Mouse (Mus musculus) small intestine, adult 2 months (tissue): Measurements from ENCODE around the gene Actrt3. TPM values are rescaled to one million over a fixed set of nuclear protein-coding genes. Genes with fewer than 3 reads are reported as not detected.

ENCODE experiments used
- H3K27ac ChIP-seq: fragments of 200-500 bp; 2 replicates; pipeline ENCODE4 v1.5.1; 2012; ENCODE audit warnings: low read depth, low read length, control low read depth, inconsistent platforms; ENCODE audit not compliant: insufficient read depth
- H3K27me3 ChIP-seq: fragments of 200-500 bp; 2 replicates; pipeline ENCODE4 v1.6.1; 2012; ENCODE audit warnings: mild to moderate bottlenecking, moderate library complexity, low read length, inconsistent platforms; ENCODE audit not compliant: control insufficient read depth, insufficient read depth
- H3K36me3 ChIP-seq: fragments of 200-500 bp; 2 replicates; pipeline ENCODE4 v1.6.1; 2012; ENCODE audit warnings: mild to moderate bottlenecking, low read length, control low read depth, inconsistent platforms; ENCODE audit not compliant: control insufficient read depth, insufficient read depth
- H3K4me1 ChIP-seq: fragments of 200-500 bp; 2 replicates; pipeline ENCODE4 v1.6.1; 2012; ENCODE audit warnings: low read length, inconsistent platforms, mixed read lengths; ENCODE audit not compliant: control insufficient read depth, insufficient read depth, insufficient read length
- H3K4me3 ChIP-seq: fragments of 200-500 bp; 2 replicates; pipeline ENCODE4 v1.5.1; 2012; ENCODE audit warnings: low read depth, mild to moderate bottlenecking, control low read depth, inconsistent platforms, low read length, moderate library complexity
- CTCF ChIP-seq: fragments of 200-500 bp; IDR thresholded peaks from 2 replicates; pipeline ENCODE4 v1.5.1; 2012; ENCODE audit warnings: low read depth, mild to moderate bottlenecking, control low read depth, inconsistent platforms, low read length, moderate library complexity, mixed read lengths; ENCODE audit not compliant: insufficient replicate concordance, insufficient read length; ENCODE audit errors: extremely low read depth
- POLR2A ChIP-seq: fragments of 200-500 bp; IDR thresholded peaks from 2 replicates; pipeline ENCODE4 v1.6.1; 2012; ENCODE audit warnings: low read depth, mild to moderate bottlenecking, control low read depth, inconsistent platforms, low read length, moderate library complexity
- WGBS: fragments of 180-500 bp; shearing (Covaris S2); methylation state at CpG from one replicate; pipeline ENCODE4 v1.1.7; 2018; 5-methylcytosine and 5-hydroxymethylcytosine counted together
- polyA plus RNA-seq: library from polyadenylated mRNA; depleted of rRNA; stranded (reverse); fragments of >200 nt; gene quantifications from 2 replicates; pipeline ENCODE4 v1.2.3, GENCODE M21; 2012

The Actrt3 gene
- polyA plus RNA-seq, 1 experiment: not detected

- TF ChIP-seq CTCF (no peak), POLR2A (no peak)
- no peaks in the 10 kb centered on the region for H3K4me1 ChIP-seq
- peak overlapping the region; percentile 52 for H3K27ac ChIP-seq
- under 1% methylated on average over 17 of the region's 17 CpGs for WGBS
- peaks cover 5% of the 10 kb centered on the region for H3K36me3 ChIP-seq
- H3K27me3 ChIP-seq: no peaks in the 10 kb centered on the region
- H3K4me3 ChIP-seq: no peak overlapping the region
These were observed 1.4 kb upstream of the Actrt3 start for GRCm38 (mm10) chr3:30601175-30601574.

GRCm38 (mm10) chr3:30600717-30601116, 978 bp upstream of the Actrt3 start:
- Histone ChIP-seq H3K4me1 (no peaks in the 10 kb centered on the region), H3K27ac (peak overlapping the region; percentile 49), H3K4me3 (peak overlapping the region; percentile 83), H3K36me3 (peaks cover 2% of the 10 kb centered on the region; the same call in 1 of the 2 replicates), H3K27me3 (no peaks in the 10 kb centered on the region)
- under 1% methylated on average over 14 of the region's 14 CpGs for WGBS
- no peak for TF ChIP-seq POLR2A
- TF ChIP-seq CTCF: 0 out of 2 replicates have a peak, but pooled peaks have one; percentile 12

- 77% methylated on average over 7 of the region's 7 CpGs for WGBS
- Histone ChIP-seq H3K4me3 (no peak overlapping the region), H3K36me3 (no peaks in the 10 kb centered on the region), H3K4me1 (peaks cover 2% of the 10 kb centered on the region; the same call in 1 of the 2 replicates), H3K27ac (no peak overlapping the region), H3K27me3 (no peaks in the 10 kb centered on the region)
- TF ChIP-seq POLR2A (no peak), CTCF (no peak)
These were observed 2.5 kb downstream of the Actrt3 start for GRCm38 (mm10) chr3:30597271-30597670.

- no peaks in the 10 kb centered on the region for H3K36me3 ChIP-seq
- no peaks in the 10 kb centered on the region for H3K27me3 ChIP-seq
- H3K4me3 ChIP-seq: peak overlapping the region; percentile 92
- 1% methylated on average over 62 of the region's 62 CpGs for WGBS
- H3K4me1 ChIP-seq: peaks cover 2% of the 10 kb centered on the region; the same call in 1 of the 2 replicates
- TF ChIP-seq POLR2A: no peak
- TF ChIP-seq CTCF: no peak
- H3K27ac ChIP-seq: no peak overlapping the region
These were observed 4.5 kb downstream of the Actrt3 start for GRCm38 (mm10) chr3:30595111-30595832.

GRCm38 (mm10) chr3:30593719-30594485, 5.8 kb downstream of the Actrt3 start:
- no peaks in the 10 kb centered on the region for H3K27me3 ChIP-seq

DNA sequence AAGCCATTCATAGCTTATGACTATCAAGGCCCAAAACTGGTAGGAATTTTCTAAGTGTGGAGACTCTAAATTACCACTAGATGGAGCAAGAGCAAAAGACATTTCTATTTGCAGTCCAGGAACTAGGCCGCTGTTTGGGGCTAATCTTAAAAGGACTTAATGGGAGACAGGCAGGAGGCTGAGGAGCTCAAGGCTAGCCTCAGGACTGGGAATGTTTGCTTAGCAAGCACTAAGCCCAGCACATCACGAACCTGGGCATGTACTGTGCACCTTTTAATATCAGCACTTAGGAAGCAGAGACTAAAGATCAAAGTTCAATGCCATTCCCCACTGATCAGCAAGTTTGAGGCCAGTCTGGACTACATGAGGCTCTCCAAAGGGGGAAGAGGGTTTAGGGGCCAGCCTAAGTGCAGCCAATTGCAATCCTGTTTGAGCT, 7.3 kb downstream of the Actrt3 start:
- TF ChIP-seq CTCF: peak; percentile 32; the same call in 1 of the 2 replicates
- TF ChIP-seq POLR2A: no peak
- Histone ChIP-seq H3K4me3 (no peak overlapping the region), H3K36me3 (no peaks in the 10 kb centered on the region), H3K27ac (peak overlapping the region; percentile 80), H3K27me3 (no peaks in the 10 kb centered on the region), H3K4me1 (peaks cover 2% of the 10 kb centered on the region; the same call in 1 of the 2 replicates)
- 2% methylated on average over 2 of the region's 2 CpGs for WGBS

More at GRCm38 (mm10) chr3:30593719-30594485, 5.8 kb downstream of the Actrt3 start:
- Histone ChIP-seq H3K4me3 (no peak overlapping the region), H3K36me3 (no peaks in the 10 kb centered on the region), H3K27ac (peak overlapping the region; percentile 38), H3K4me1 (peaks cover 2% of the 10 kb centered on the region; the same call in 1 of the 2 replicates)
- WGBS: 71% methylated on average over 4 of the region's 4 CpGs
- no peak for TF ChIP-seq CTCF
- TF ChIP-seq POLR2A: no peak

DNA sequence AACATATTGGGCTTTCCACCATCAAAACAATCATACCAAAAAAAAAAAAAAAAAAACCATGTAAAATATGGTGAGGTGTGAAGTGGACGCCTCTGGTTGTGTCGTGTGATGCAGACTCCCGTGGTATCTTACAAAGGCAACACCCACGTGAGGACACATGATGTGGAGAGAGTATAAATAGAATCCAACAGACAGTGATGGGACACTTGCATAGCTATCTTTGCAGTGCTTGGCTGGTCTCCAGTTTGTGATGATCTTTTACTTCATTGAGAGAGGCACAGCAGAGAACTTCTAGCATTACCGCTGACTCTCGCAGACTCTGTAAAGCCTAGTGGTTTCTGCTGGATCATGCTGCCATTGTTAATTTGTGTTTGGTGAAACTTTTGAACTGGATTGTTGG, 10.9 kb downstream of the Actrt3 start:
- H3K27me3 ChIP-seq: no peaks in the 10 kb centered on the region
- peaks cover 2% of the 10 kb centered on the region; the same call in 1 of the 2 replicates for H3K4me1 ChIP-seq
- WGBS: 75% methylated on average over 6 of the region's 6 CpGs
- TF ChIP-seq POLR2A: no peak
- TF ChIP-seq CTCF: no peak
- H3K27ac ChIP-seq: no peak overlapping the region
- H3K36me3 ChIP-seq: no peaks in the 10 kb centered on the region
- no peak overlapping the region for H3K4me3 ChIP-seq
